Mouse (Mus musculus): ENCODE results near the gene Gm15319. TPM values are rescaled to one million over a fixed set of nuclear protein-coding genes. Genes with fewer than 3 reads are reported as not detected.
"Not testable (repeated sequence)": the region's sequence is repeated elsewhere in the genome, so short reads cannot be mapped to it uniquely, and the experiment has no call there.

Gm15319 gene
- not detected in 2 replicates for polyA plus RNA-seq (2012; rRNA removed)

DNA sequence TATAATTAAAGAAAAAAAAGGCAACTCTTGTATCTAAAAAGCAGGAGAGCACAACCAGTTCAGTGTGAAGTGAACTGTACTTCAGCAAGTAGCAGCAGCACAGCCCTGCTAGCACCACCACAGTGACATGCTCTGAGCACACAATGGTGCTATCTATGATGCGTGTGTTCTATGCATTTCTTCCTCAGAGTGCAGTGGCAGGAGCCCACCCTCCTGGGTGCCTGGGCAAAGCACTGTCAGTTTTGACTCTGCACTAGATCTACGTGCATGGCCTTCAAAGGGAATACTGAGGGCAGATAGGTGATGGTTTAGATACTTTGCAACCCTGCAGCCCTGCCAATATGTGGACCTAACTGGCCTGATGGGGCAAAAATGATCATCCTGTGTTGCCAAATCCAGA is at the start of gene Gm15319:
TSS of gene Gm15319 (minus strand) at position 101 of the 400 bp plus-strand sequence.
- H3K27me3 ChIP-seq (replicated peaks; ENCODE audit: control insufficient read depth, insufficient read depth, low read length); H3K4me1 ChIP-seq (ENCODE audit: control insufficient read depth, insufficient read depth, low read length); DNase-seq; H3K36me3 ChIP-seq (ENCODE audit: control insufficient read depth, insufficient read depth, low read length); H3K4me3 ChIP-seq (ENCODE audit: insufficient read depth, low read depth, low read length); H3K27ac ChIP-seq (ENCODE audit: insufficient read depth, low read depth, low read length): not testable (repeated sequence)
- no CpG with 5 or more reads among the region's 2 CpGs for WGBS

DNA sequence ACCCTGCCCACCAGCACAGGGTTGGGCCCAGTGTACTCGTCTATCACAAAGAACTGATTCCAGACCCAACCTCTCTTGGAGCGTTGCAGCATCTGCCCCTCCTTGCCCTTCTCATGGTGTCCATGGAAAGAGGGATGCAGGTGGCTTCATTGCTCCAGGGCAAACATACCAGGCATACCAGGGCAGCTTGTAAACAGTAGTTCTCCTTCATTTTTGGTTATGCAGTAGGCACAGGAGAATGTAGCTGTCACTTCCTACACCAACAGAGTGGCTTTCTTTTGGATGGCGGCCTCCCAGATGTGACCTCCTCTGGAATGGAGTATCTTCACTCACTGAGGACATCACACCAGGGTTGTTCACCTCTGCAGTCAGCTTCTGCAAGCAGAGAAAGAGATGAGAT is 47.3 kb upstream of the Gm15319 start:
- WGBS: 100% methylated on average over 1 of the region's 3 CpGs
- H3K27me3 ChIP-seq (replicated peaks; ENCODE audit: control insufficient read depth, insufficient read depth, low read length); H3K4me1 ChIP-seq (ENCODE audit: control insufficient read depth, insufficient read depth, low read length); H3K36me3 ChIP-seq (ENCODE audit: control insufficient read depth, insufficient read depth, low read length); DNase-seq; H3K27ac ChIP-seq (ENCODE audit: insufficient read depth, low read depth, low read length); H3K4me3 ChIP-seq (ENCODE audit: insufficient read depth, low read depth, low read length): not testable (repeated sequence)

DNA sequence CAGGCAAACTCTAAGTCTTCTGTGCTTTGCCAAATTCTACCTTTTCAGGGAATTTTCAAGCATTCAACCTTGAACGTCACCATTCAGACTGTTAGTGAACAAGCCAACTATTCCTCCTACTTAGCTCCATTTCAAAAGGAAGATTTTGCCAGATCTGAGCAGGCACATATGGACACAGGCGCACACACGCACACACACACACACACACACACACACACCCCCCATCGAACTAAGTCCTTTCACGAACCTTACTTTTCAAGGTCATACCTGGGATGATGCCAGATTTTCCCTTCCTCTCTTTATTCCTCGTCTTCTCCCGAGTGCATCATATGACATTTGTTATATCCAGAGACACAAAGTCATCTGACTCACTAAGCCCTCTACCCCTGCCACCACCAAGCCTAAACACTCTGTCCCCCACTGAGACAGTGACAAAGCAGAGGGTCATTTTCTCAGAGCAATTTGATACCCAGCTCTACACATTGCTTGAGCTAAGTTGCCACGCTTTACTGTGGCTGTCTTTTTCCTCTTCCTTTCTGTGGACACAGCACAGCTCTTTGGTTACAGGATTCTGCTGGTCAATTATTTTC is 45.5 kb upstream of the Gm15319 start:
- H3K4me3 ChIP-seq (ENCODE audit: insufficient read depth, low read depth, low read length); H3K27ac ChIP-seq (ENCODE audit: insufficient read depth, low read depth, low read length); H3K27me3 ChIP-seq (replicated peaks; ENCODE audit: control insufficient read depth, insufficient read depth, low read length); H3K36me3 ChIP-seq (ENCODE audit: control insufficient read depth, insufficient read depth, low read length); H3K4me1 ChIP-seq (ENCODE audit: control insufficient read depth, insufficient read depth, low read length): not testable (repeated sequence)
- WGBS: 87% methylated on average over 8 of the region's 8 CpGs
- peak; percentile 36 for DNase-seq

DNA sequence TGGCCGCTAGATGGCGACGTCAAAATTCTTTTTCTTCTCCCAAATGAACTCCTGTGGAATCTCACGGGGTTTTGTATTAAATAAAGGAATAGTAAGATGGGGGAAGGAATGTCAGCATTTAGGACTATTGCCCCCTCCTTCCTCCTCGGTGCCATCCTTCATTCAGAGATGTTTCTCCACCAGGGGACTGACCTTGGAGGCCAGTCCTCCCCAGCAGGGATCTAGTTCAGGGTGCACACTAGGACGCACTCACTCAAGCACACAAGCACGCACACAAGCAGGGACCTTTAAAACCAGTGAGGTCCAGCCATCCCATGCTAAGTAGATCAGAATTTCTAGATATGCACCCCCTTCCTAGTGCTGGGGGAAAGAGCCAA is 26.3 kb upstream of the Gm15319 start:
- H3K36me3 ChIP-seq (ENCODE audit: control insufficient read depth, insufficient read depth, low read length); H3K4me3 ChIP-seq (ENCODE audit: insufficient read depth, low read depth, low read length); H3K27me3 ChIP-seq (replicated peaks; ENCODE audit: control insufficient read depth, insufficient read depth, low read length); H3K4me1 ChIP-seq (ENCODE audit: control insufficient read depth, insufficient read depth, low read length); H3K27ac ChIP-seq (ENCODE audit: insufficient read depth, low read depth, low read length): not testable (repeated sequence)
- WGBS: 23% methylated on average over 6 of the region's 7 CpGs
- peak; percentile 70 for DNase-seq

DNA sequence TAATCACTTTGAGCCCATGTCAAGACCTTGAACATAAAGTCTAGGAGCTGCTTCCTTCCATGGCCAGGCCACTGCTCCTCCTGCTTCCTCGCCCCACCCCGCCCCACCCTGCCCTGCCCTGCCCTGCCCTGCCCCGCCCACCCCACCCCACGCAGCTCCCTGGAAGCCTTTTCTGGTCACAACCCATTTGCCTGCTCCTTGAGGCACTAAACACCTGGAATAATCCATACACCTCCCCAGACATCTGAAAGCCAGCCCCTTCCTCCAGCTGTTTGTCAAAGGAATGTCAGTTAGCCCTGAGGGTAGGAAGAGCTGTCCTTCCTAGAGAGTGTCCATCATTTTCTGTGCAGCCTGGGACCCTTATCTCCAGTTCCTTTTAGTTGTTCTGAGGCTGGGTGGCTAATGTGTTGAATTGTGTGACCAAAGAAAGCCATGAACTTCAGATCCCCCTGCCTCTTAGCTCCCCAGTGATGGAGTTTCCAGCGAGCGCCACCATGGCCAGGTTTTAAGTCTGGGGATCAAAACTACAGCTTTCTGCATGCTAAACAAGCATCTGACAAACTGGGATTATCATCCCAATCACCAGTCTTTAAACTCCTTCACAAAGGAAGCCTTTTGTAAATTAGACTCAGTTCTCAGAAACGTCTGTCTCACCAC is 25.8 kb upstream of the Gm15319 start:
- H3K36me3 ChIP-seq (ENCODE audit: control insufficient read depth, insufficient read depth, low read length); H3K27ac ChIP-seq (ENCODE audit: insufficient read depth, low read depth, low read length); H3K27me3 ChIP-seq (replicated peaks; ENCODE audit: control insufficient read depth, insufficient read depth, low read length); H3K4me1 ChIP-seq (ENCODE audit: control insufficient read depth, insufficient read depth, low read length); H3K4me3 ChIP-seq (ENCODE audit: insufficient read depth, low read depth, low read length): not testable (repeated sequence)
- peak; percentile 36 for DNase-seq
- 63% methylated on average over 3 of the region's 7 CpGs for WGBS

DNA sequence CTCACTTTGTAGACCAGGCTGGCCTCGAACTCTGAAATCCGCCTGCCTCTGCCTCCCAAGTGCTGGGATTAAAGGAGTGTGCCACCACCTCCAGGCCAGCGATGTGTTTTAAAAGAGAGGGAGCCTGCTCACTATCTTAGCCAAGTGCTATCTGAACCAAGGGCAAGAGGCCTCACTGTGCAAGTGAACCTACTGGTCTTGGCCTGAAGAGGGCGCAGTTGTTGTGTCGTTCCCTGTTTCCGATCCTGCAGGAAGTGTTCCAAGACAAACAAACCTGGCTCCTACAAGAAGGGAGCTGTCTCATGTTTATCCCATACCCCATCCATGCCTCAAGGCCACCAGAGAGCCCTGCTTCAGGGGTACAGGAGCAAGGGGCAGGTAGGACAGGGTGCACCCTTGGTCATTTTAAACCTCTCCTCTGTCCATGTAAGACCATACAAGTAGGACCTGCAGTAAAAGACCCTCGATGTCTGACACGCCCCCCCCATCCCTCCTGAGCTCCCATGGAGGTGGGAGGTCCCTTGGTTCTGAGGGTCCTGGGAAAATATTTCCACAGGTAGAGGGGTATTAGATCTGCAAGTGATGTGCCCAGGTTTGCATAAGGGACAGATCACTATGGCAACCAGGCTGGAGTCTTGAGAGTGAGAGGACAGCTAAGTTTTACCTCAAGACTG is 24.2 kb upstream of the Gm15319 start:
- not testable (repeated sequence) for H3K36me3 ChIP-seq (ENCODE audit: control insufficient read depth, insufficient read depth, low read length); H3K27ac ChIP-seq (ENCODE audit: insufficient read depth, low read depth, low read length); H3K4me3 ChIP-seq (ENCODE audit: insufficient read depth, low read depth, low read length); H3K4me1 ChIP-seq (ENCODE audit: control insufficient read depth, insufficient read depth, low read length); H3K27me3 ChIP-seq (replicated peaks; ENCODE audit: control insufficient read depth, insufficient read depth, low read length)
- WGBS: 80% methylated on average over 2 of the region's 8 CpGs
- peak; percentile 36 for DNase-seq

DNA sequence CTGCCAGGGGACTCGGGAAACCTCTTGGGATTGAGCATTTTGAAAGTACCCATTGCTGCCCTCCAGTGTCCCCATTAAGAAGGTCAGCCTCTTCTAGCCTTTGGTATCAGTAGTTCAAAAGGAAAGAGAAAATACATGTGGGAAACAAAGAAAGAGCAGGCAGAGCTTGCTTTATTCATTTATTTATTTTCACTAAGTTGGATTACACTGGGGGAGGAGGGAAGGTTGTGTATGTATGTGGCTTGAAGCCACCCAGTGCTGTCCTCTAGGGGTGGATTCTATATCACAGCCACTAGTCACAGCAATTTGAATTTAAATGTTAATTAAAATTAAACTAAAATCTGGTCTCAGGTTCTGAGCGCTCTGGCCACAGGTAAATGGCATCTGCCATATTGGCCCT is 22.0 kb upstream of the Gm15319 start:
- not testable (repeated sequence) for DNase-seq; H3K36me3 ChIP-seq (ENCODE audit: control insufficient read depth, insufficient read depth, low read length); H3K27ac ChIP-seq (ENCODE audit: insufficient read depth, low read depth, low read length); H3K27me3 ChIP-seq (replicated peaks; ENCODE audit: control insufficient read depth, insufficient read depth, low read length); H3K4me1 ChIP-seq (ENCODE audit: control insufficient read depth, insufficient read depth, low read length); H3K4me3 ChIP-seq (ENCODE audit: insufficient read depth, low read depth, low read length)
- WGBS: 27% methylated on average over 1 of the region's 2 CpGs

DNA sequence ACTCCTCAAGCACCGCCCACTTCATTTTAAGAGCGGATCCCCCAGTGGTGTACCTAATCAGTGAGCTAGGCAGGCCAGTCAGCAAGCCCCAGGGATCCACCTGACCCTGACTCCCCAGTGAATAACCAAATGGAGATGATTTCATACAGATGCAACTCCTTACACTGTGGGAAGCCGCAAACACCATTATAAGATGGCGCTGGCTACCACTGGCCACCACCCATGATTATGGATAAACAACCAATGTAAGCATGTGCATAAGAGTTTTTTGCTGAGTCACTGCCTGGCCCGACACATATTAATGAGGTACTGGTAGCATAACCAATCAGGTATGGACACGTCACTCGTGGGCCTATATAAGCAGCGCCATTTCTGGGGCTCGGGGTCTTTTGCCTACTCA is 21.1 kb upstream of the Gm15319 start:
- H3K4me1 ChIP-seq (ENCODE audit: control insufficient read depth, insufficient read depth, low read length); H3K36me3 ChIP-seq (ENCODE audit: control insufficient read depth, insufficient read depth, low read length); H3K27me3 ChIP-seq (replicated peaks; ENCODE audit: control insufficient read depth, insufficient read depth, low read length); H3K27ac ChIP-seq (ENCODE audit: insufficient read depth, low read depth, low read length); H3K4me3 ChIP-seq (ENCODE audit: insufficient read depth, low read depth, low read length): not testable (repeated sequence)
- WGBS: 95% methylated on average over 9 of the region's 9 CpGs
- DNase-seq: peak; percentile 44

DNA sequence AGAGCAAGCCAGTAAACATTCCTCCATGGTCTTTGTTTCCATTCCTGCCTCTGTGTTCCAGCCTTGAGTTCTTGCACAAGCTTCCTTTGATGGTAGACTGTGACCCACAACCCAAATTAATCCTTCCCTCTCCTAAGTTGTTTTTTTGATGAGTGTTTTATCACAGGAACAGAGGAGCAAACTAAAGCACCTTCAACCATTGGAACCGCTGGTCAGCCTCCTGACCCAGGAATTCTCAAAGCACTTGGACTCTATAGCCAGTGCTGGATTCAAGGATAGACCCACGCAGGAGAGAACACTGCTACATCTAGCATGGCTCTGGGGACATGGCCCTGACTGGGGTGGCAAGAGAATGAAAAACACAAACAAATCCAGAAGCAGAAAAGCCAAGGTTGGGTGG is 19.1 kb upstream of the Gm15319 start:
- WGBS: 78% methylated on average over 2 of the region's 2 CpGs
- not testable (repeated sequence) for H3K27me3 ChIP-seq (replicated peaks; ENCODE audit: control insufficient read depth, insufficient read depth, low read length); H3K4me1 ChIP-seq (ENCODE audit: control insufficient read depth, insufficient read depth, low read length); H3K36me3 ChIP-seq (ENCODE audit: control insufficient read depth, insufficient read depth, low read length); H3K4me3 ChIP-seq (ENCODE audit: insufficient read depth, low read depth, low read length); H3K27ac ChIP-seq (ENCODE audit: insufficient read depth, low read depth, low read length)
- DNase-seq: peak; percentile 3

DNA sequence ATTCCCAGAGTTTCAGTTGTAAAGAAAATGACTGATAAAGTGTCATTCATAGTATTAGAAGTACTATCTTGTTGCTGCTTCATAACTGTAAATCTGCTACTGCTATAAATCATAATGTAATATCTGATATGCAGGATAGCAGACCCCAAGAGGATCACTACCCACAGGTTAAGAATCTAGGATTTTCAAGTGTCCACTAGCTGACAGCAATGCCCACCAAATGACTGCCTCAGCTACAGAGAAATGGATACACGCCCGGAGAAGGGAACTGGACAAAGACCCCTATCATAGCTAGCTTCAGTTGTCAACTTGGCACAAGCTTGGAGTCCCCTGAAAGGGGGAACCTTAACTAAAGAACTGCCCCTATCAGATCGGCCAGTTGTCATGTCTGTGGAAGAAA is 18.6 kb upstream of the Gm15319 start:
- H3K36me3 ChIP-seq (ENCODE audit: control insufficient read depth, insufficient read depth, low read length); H3K4me3 ChIP-seq (ENCODE audit: insufficient read depth, low read depth, low read length); DNase-seq; H3K27me3 ChIP-seq (replicated peaks; ENCODE audit: control insufficient read depth, insufficient read depth, low read length); H3K27ac ChIP-seq (ENCODE audit: insufficient read depth, low read depth, low read length); H3K4me1 ChIP-seq (ENCODE audit: control insufficient read depth, insufficient read depth, low read length): not testable (repeated sequence)
- WGBS: 86% methylated on average over 2 of the region's 3 CpGs

DNA sequence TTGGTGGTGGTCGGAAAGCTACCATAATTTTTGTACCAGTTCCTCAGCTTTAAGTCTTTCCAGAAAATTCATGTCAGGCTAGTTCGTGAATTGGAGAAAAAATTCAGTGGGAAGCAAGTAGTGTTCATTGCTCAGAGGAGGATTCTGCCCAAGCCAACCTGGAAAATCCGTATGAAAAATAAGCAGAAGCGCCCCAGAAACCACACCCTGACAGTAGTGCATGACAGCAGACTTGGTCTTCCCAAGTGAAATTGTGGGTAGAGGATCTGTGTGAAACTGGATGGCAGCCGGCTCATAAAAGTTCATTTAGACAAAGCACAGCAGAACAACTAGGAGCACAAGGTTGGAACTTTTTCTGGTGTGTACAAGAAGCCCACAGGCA is 18.2 kb upstream of the Gm15319 start:
- not testable (repeated sequence) for H3K27me3 ChIP-seq (replicated peaks; ENCODE audit: control insufficient read depth, insufficient read depth, low read length); H3K4me3 ChIP-seq (ENCODE audit: insufficient read depth, low read depth, low read length); H3K36me3 ChIP-seq (ENCODE audit: control insufficient read depth, insufficient read depth, low read length); H3K27ac ChIP-seq (ENCODE audit: insufficient read depth, low read depth, low read length); H3K4me1 ChIP-seq (ENCODE audit: control insufficient read depth, insufficient read depth, low read length); DNase-seq
- WGBS: 88% methylated on average over 1 of the region's 5 CpGs
